Mouse (Mus musculus) liver, embryonic 13.5 days (tissue): ENCODE results near the gene Gjd3. TPM values are rescaled to one million over a fixed set of nuclear protein-coding genes. Genes with fewer than 3 reads are reported as not detected.

Source experiments
- ATAC-seq: fragments of 200-750 bp; cut with Nextera tagmentation; 2 replicates; pipeline ENCODE4 v1.8.0; 2017; ENCODE audit warnings: low read depth, mild to moderate bottlenecking, moderate number of reproducible peaks, moderate library complexity
- DNase-seq: peaks from one replicate; pipeline ENCODE4 v3.0.0; 2022
- H3K27ac ChIP-seq: fragments of 300-500 bp; sonication (generic); 2 replicates; pipeline ENCODE4 v1.5.1; 2015; ENCODE audit warnings: moderate library complexity, mild to moderate bottlenecking, inconsistent platforms
- H3K27me3 ChIP-seq: fragments of 300-500 bp; sonication (generic); 2 replicates; pipeline ENCODE4 v1.6.1; 2015; ENCODE audit warnings: mild to moderate bottlenecking, inconsistent platforms
- H3K36me3 ChIP-seq: fragments of 300-500 bp; sonication (generic); 2 replicates; pipeline ENCODE4 v1.6.1; 2015; ENCODE audit warnings: mild to moderate bottlenecking, inconsistent platforms
- H3K4me1 ChIP-seq: fragments of 300-500 bp; sonication (generic); replicated peaks from 2 replicates; pipeline ENCODE4 v1.6.1; 2015; ENCODE audit warnings: inconsistent platforms
- H3K4me2 ChIP-seq: fragments of 300-500 bp; sonication (generic); 2 replicates; pipeline ENCODE4 v1.6.1; 2015; ENCODE audit warnings: inconsistent platforms, mild to moderate bottlenecking, moderate library complexity
- H3K4me3 ChIP-seq: fragments of 300-500 bp; sonication (generic); replicated peaks from 2 replicates; pipeline ENCODE4 v1.5.1; 2015; ENCODE audit warnings: mild to moderate bottlenecking, inconsistent platforms
- H3K9ac ChIP-seq: fragments of 300-500 bp; sonication (generic); 2 replicates; pipeline ENCODE4 v1.6.1; 2015; ENCODE audit warnings: mild to moderate bottlenecking, inconsistent platforms
- H3K9me3 ChIP-seq: fragments of 300-500 bp; sonication (generic); replicated peaks from 2 replicates; pipeline ENCODE4 v1.6.1; 2016; ENCODE audit warnings: inconsistent platforms
- WGBS: fragments of 180-500 bp; shearing (Covaris S2); methylation state at CpG from one replicate; pipeline ENCODE4 v1.1.7; 2015; ENCODE audit not compliant: insufficient replicate concordance; 5-methylcytosine and 5-hydroxymethylcytosine counted together
- polyA plus RNA-seq: library from polyadenylated mRNA; unstranded; fragments of >200 nt; fragmentation: Nextera tagmentation; extraction: Ambion mirVana; gene quantifications from 2 replicates; pipeline ENCODE4 v1.2.1, GENCODE M21; 2015

Gene Gjd3
- polyA plus RNA-seq, 1 experiment from 2014 or later: not detected

DNA sequence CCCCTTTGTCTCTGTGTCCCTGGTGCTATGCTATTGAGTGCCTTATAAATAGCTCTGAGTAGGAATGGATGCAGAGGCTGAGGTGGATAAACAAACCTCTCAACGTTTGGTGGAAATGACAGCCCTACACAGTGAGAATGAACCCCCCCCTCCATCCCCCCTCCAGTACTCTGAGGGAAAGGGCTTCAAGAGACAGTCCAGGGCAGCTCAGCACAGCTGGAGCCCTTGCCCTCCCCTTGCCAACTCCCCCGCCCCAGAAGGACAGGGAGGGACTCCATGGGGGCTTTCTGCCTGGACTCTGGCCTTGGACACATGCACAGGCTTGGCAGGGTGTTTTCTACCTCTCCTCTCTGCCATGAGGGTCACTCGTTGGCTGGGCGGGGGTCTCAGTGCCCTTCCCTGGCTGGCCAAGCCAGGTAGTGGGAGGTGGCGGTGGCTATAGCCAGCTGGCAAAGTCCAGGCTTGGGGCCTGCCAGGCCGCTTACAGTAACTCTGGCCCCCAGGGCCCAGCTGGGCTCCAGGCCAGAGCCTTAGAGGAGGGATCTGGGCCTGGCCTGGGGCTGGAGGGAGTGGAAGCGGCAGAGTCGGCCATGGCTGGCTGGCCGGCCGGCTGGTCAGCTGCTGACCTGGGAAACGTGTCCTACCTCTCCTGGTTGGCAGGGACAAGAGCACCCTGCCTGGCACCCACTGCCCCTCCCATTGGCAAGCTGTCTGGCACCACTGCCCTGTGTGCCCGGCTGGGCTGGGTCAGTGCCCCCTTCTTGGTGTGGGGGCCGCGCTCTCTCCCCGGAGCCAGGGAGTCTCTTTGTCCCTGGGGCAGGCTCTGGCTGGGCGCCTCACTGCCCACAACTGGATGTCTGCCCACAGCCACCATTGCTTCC is 31.6 kb downstream of the Gjd3 start:
- Histone ChIP-seq H3K4me2 (no peak overlapping the region), H3K4me1 (peaks cover 90% of the 10 kb centered on the region), H3K36me3 (no peaks in the 10 kb centered on the region), H3K27ac (peak overlapping the region; percentile 58), H3K4me3 (no peak overlapping the region), H3K27me3 (no peaks in the 10 kb centered on the region), H3K9me3 (no peaks in the 10 kb centered on the region), H3K9ac (no peak overlapping the region)
- DNase-seq (no peak), ATAC-seq (no peak)
- 70% methylated on average over 16 of the region's 16 CpGs for WGBS

DNA sequence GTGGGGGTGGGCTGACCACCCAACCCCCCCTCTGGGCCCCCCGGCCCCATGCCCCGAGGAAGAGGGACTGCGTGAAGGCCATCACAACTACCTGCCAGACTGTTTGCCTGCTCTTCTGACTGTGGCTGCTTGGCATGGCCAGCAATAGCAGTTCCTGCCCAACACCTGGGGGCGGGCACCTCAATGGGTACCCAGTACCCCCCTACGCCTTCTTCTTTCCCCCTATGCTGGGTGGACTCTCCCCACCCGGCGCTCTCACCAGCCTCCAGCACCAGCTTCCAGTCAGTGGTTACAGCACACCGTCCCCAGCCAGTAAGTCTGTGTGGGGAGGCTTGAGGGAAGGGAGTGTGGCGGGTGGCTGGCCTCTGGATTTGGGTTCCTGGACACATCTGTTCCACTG is 32.3 kb downstream of the Gjd3 start:
- no peak for ATAC-seq
- 67% methylated on average over 9 of the region's 9 CpGs for WGBS

DNA sequence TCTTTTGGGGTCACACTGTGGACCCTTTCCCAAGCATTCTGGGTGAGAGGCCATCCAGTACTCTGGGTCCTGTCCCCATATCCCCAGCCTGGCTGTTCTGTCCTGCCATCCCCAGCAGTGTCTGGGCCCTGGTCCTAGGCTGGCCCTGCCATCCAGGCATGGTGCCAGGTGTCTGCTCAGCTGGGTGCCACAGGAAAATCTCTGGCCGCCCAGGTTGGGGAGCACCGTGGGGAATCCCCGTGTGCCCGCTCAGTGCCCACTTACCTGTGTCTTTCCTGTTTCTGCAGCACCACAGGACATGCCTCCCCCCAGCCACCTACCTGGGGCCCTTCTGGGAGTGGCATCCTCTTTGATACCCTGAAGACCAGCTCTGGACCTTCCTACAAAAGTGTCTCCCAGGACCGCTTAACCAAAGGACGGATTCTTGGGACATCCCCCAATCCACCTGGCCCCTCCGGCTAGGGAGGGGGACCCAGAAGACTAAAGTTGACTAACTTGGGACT is 32.8 kb downstream of the Gjd3 start:
- Histone ChIP-seq H3K4me2 (no peak overlapping the region), H3K27ac (no peak overlapping the region), H3K4me3 (no peak overlapping the region), H3K4me1 (peaks cover 93% of the 10 kb centered on the region), H3K27me3 (no peaks in the 10 kb centered on the region), H3K9me3 (no peaks in the 10 kb centered on the region), H3K9ac (no peak overlapping the region), H3K36me3 (no peaks in the 10 kb centered on the region)
- ATAC-seq (no peak), DNase-seq (no peak)
- 80% methylated on average over 7 of the region's 7 CpGs for WGBS

More for the DNA sequence above, 32.3 kb downstream of the Gjd3 start:
- no peaks in the 10 kb centered on the region for H3K27me3 ChIP-seq
- no peak overlapping the region for H3K9ac ChIP-seq
- no peak for DNase-seq
- H3K4me2 ChIP-seq: no peak overlapping the region
- H3K27ac ChIP-seq: no peak overlapping the region
- H3K4me3 ChIP-seq: no peak overlapping the region
- no peaks in the 10 kb centered on the region for H3K36me3 ChIP-seq
- peaks cover 92% of the 10 kb centered on the region for H3K4me1 ChIP-seq
- no peaks in the 10 kb centered on the region for H3K9me3 ChIP-seq

DNA sequence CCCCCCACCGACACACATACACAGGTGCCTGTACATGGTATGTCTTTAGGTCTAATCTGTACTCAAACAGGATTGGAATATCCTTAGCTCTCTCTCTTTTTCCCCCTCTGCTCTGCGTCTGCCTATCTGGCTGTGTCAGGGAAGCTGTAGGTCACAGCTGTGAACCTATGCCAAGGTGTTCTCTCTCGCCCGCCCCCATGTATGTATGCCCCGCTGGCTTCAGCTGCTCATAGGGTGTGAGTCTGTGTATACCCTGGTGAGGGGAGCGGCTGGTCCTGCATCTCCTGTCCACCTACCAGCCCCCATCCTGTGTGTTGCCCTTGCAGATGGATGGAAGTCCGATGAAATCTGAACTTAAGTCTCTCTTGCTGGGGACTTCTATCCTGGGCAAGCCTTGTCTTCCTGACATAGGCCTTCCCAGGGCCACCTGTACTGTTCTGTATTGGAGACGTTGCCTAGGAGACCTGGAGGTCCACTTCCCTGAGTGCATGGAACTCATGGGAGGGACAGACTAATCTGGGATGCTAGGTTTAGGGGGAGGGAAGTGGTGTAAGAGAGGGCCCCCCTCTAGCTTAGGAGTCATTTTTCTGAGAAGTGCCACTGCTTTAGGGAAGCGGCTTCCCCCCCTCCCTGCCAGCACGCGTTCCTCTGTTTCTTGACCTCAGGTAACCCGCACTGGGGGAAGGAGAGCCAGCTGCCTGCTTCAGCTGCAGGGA is 33.4 kb downstream of the Gjd3 start:
- Histone ChIP-seq H3K4me3 (no peak overlapping the region), H3K9ac (no peak overlapping the region), H3K27me3 (no peaks in the 10 kb centered on the region; the same call in 1 of the 2 replicates), H3K9me3 (no peaks in the 10 kb centered on the region), H3K27ac (no peak overlapping the region), H3K4me1 (peaks cover 93% of the 10 kb centered on the region), H3K36me3 (no peaks in the 10 kb centered on the region), H3K4me2 (no peak overlapping the region)
- DNase-seq: no peak
- ATAC-seq: no peak
- 65% methylated on average over 12 of the region's 12 CpGs for WGBS

DNA sequence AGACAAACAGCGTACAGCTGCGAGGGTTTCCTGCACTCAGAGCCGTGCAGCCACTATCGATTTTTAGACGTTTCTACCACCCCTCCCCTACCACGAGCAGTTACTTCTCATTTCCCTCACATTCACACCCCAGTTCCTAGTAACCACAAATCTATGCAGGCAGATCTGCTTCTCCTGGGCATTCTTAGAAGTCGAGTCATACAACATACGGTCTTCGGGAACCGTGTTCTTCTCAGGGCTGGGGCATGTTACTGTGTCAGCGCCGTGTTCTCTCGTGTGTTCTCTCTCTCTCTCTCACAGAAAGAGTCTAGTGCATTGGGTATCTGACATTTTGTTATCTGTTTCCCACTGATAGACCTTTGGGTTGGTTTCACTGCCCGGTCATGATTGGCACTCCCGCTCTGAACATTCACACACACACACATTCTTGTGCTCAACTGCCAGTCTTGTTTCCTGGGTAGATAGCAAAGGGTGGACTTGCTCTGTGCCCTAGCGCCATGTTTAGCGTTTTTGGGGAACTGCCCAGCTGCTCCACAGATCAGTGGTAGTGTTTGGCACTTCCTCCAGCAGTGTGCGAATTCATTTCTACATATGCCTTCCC is 34.7 kb downstream of the Gjd3 start:
- Histone ChIP-seq H3K36me3 (no peaks in the 10 kb centered on the region), H3K4me2 (peak overlapping the region; percentile 36), H3K27ac (peak overlapping the region; percentile 35; the same call in 1 of the 2 replicates), H3K4me3 (no peak overlapping the region), H3K27me3 (no peaks in the 10 kb centered on the region; the same call in 1 of the 2 replicates), H3K4me1 (peaks cover 93% of the 10 kb centered on the region), H3K9me3 (no peaks in the 10 kb centered on the region), H3K9ac (no peak overlapping the region)
- DNase-seq: no peak
- 8% methylated on average over 18 of the region's 18 CpGs for WGBS
- no peak; the same call in 1 of the 2 replicates for ATAC-seq

DNA sequence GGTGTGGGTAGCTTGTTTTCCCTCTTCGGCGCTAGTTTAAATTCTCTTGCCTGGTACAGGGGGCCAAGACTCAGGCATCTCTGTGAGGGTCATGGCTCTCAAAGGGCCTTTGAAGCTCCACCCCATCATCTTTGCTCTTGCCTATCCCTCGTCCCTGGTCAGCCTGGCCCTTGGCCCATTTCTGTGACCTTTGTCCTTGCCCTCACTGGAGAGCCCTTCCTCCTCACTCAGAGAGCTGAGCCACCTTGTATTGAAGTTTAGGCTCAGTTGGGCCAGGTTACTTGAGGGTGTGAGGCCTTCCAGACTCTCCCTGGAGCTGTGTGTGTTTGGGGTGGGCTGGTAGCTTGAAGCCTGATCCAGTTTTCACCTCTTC is 37.2 kb downstream of the Gjd3 start:
- 66% methylated on average over 3 of the region's 3 CpGs for WGBS
- H3K36me3 ChIP-seq: no peaks in the 10 kb centered on the region
- H3K27ac ChIP-seq: peak overlapping the region; percentile 8
- H3K9ac ChIP-seq: no peak overlapping the region
- peaks cover 96% of the 10 kb centered on the region for H3K4me1 ChIP-seq
- ATAC-seq (no peak), DNase-seq (no peak)
- H3K9me3 ChIP-seq: no peaks in the 10 kb centered on the region
- H3K4me2 ChIP-seq: peak overlapping the region; percentile 23; the same call in 1 of the 2 replicates
- H3K27me3 ChIP-seq: peaks cover 6% of the 10 kb centered on the region
- no peak overlapping the region for H3K4me3 ChIP-seq

DNA sequence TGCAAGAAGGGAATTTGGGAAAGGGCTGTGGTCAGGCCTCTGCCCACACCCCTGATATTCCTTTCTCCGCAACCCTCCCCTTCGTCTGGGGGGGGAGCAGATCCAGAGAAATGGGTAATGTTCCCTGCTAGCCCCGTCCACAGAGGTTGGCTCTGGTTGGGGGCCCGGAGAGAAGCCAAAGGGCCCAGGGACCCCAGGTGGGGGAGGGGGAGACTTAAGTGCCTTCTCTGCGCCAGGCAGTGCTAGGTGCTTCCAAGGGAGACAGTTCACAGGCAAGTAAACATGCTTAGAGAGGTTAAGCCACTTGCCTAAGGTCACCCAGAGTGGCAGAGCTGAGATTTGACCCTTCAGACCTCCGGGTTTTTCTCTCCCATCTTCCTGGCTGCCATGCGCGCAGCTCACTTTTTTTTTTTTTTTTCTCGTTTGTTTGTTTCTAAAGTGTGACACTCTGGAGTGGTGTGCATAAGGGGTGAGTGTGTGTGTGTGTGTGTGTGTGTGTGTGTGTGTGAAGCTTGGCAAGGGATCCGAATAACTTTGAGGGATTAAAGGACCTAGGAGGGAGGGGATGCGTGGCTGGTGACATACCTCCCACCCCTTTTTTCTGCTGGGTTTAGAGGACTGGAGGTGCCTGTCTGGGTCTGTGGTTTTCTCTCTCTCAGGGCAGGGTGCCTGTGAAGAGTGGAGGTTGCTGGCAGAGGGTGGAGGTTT is 37.8 kb downstream of the Gjd3 start:
- DNase-seq: no peak

DNA sequence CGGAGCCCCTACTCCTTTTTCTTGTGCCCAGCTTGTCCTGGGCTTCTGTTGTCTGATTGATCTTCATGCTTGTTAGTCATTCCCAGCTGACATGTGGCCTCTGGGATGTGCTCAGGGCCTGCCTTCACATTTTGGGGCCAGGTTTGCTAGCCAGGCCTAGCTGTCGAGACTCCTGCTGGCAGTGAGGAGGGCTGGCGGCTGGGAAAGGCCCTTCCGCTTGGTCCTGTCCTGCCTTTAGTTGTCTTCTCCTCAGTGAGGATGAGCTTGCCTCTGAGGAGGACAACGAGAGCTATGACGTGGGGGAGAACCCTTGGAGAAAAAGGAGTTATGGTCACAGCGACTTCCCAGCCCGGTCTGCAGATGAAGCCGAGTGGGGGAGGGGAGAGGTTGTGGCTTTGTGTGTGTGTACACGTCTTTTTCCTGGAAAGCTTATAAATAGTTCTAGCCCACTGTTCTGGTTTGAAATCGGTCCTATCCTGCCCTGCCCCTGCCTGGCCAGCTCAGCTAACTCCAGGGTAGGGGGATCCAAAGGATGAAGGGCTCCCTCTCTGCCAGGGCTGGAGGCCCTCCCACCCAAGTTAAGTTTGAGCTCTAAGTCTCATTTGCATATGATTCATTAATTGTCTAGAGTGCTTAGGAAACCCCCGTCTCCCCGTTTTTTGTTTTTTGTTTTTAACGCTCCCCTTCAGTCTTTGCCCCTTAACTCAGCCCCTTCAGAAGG is 38.9 kb downstream of the Gjd3 start:
- Histone ChIP-seq H3K4me2 (peak overlapping the region; percentile 89), H3K9ac (peak overlapping the region; percentile 15; the same call in 1 of the 2 replicates), H3K27me3 (peaks cover 23% of the 10 kb centered on the region), H3K4me3 (no peak overlapping the region), H3K9me3 (no peaks in the 10 kb centered on the region), H3K4me1 (peaks cover 96% of the 10 kb centered on the region), H3K36me3 (no peaks in the 10 kb centered on the region), H3K27ac (peak overlapping the region; percentile 81)
- DNase-seq: no peak
- ATAC-seq: no peak
- 31% methylated on average over 14 of the region's 14 CpGs for WGBS

More for the DNA sequence above, 37.8 kb downstream of the Gjd3 start:
- H3K9me3 ChIP-seq: no peaks in the 10 kb centered on the region
- no peak for ATAC-seq
- H3K27me3 ChIP-seq: peaks cover 11% of the 10 kb centered on the region
- H3K36me3 ChIP-seq: no peaks in the 10 kb centered on the region
- H3K4me3 ChIP-seq: no peak overlapping the region
- WGBS: 41% methylated on average over 11 of the region's 11 CpGs
- H3K27ac ChIP-seq: peak overlapping the region; percentile 81
- H3K4me2 ChIP-seq: peak overlapping the region; percentile 29; the same call in 1 of the 2 replicates
- no peak overlapping the region for H3K9ac ChIP-seq
- peaks cover 96% of the 10 kb centered on the region for H3K4me1 ChIP-seq

DNA sequence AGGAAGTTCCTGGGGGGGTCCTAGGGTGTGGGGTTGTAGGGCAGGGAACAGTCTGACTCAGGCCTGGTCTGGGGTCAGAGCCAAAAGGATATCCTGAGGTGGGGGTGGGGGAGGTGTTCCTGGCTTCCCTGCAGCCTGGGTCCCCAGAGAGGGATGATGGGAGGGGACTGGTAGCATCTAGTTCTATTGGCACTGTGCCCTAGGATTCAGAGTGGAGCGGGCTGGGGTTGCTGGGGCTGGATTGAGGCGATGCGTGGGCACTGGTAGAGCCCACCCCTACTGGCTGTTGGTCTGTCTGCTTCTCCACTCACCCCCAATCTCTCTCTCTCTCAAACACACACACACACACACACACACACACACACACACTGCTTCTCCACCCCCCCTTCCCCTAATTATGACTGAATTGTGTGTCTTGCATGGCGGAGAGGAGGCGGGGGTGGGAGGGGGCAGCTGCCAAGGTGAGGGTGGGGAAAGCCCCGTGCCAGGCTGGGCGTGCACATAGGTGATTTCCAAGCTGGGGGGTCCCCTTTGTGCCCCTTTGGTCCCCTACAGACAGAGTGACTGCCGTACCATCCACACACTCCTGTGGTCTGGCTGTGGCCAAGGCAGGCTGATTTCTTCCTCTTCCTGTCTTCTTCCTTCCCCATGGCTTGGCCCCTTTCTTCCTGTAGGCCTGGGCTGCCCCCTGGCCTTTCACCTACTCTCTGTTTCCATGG is 39.7 kb downstream of the Gjd3 start:
- H3K27me3 ChIP-seq: peaks cover 31% of the 10 kb centered on the region
- H3K9ac ChIP-seq: 0 out of 2 replicates have a peak overlapping the region, but pooled peaks have one; percentile 63
- DNase-seq: no peak
- WGBS: 52% methylated on average over 8 of the region's 8 CpGs
- no peak overlapping the region for H3K4me3 ChIP-seq
- peak overlapping the region; percentile 89 for H3K4me2 ChIP-seq
- ATAC-seq: no peak
- H3K9me3 ChIP-seq: no peaks in the 10 kb centered on the region
- H3K27ac ChIP-seq: peak overlapping the region; percentile 81
- no peaks in the 10 kb centered on the region for H3K36me3 ChIP-seq
- H3K4me1 ChIP-seq: peaks cover 96% of the 10 kb centered on the region

DNA sequence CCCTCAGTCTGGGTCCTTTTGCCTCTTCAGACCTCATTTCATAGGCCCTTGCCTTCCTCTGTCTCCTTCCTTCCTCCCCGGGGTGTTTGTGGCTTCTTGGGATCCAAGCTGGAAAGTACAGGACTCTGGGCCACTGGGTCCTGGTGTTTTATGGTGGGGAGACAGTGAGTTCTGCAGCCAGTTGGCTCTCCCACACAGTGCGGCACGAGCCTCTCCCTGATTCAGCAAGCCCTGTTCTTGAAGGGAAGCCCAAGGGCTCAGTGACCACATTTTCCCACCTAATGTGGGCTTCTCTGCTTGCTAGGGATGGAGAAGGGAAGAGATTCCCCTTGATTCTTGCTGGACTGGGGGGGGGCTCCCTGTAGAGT is 40.3 kb downstream of the Gjd3 start:
- H3K27ac ChIP-seq: peak overlapping the region; percentile 81
- H3K36me3 ChIP-seq: no peaks in the 10 kb centered on the region
- peaks cover 96% of the 10 kb centered on the region for H3K4me1 ChIP-seq
- WGBS: 35% methylated on average over 3 of the region's 3 CpGs
- DNase-seq (no peak), ATAC-seq (no peak)
- H3K4me3 ChIP-seq: peak overlapping the region; percentile 58
- peaks cover 36% of the 10 kb centered on the region for H3K27me3 ChIP-seq
- peak overlapping the region; percentile 89 for H3K4me2 ChIP-seq
- no peaks in the 10 kb centered on the region for H3K9me3 ChIP-seq
- peak overlapping the region; percentile 63 for H3K9ac ChIP-seq
